In genomic region chr12:82093317-82093716, GRCm38 (mm10) we compare ENCODE assay signal across 19 mouse cellular contexts.
DNase-seq lines count a peak whose midpoint lies in the region; ATAC-seq and TF ChIP-seq lines count a peak whose summit lies in the region.
"Had no signal": no experiment of that assay in that cellular context is flagged by ENCODE, and none has a peak within 500 bp of the region (broad histone marks: within the 10 kb centered on the region; RNA-seq: fewer than 3 reads in every experiment).

No protein-coding gene starts in this region.

- no peak overlapping the region for H3K9ac ChIP-seq in hindbrain, embryonic 11.5 days (ENCODE audit: low read depth, low read length)
- no peak overlapping the region for H3K9ac ChIP-seq in hindbrain, embryonic 13.5 days
- H3K9ac ChIP-seq in forebrain, embryonic 12.5 days, result no peak overlapping the region
- H3K9ac ChIP-seq in hindbrain, postnatal 0 days (replicated peaks; ENCODE audit: low read length), result no peak overlapping the region
- no peak overlapping the region for H3K9ac ChIP-seq in liver, postnatal 0 days (replicated peaks)
- H3K9ac ChIP-seq: stomach, embryonic 15.5 days had no signal

- DNase-seq in hindbrain, embryonic 11.5 days (ENCODE audit: low spot score), result peak; percentile 27
- DNase-seq in brain, embryonic 14.5 days (ENCODE audit: low read depth), result peak; percentile 66
- peak; percentile 7 for DNase-seq in hindbrain, postnatal 0 days (ENCODE audit: low spot score)
- DNase-seq in B cell, adult 2 months, result no peak
- DNase-seq in liver, postnatal 0 days, result no peak
- DNase-seq: adrenal gland, postnatal 14 days; cerebellum, adult 2 months; heart, postnatal 10 days; kidney, adult 8-10 months; kidney, postnatal 4 days; lung, postnatal 10 days; spleen, adult 18-20 months had no signal

- TF ChIP-seq EP300 in liver, postnatal 0 days (IDR thresholded peaks at IDR 0.05; ENCODE audit: low read depth), result no peak

- ATAC-seq in hindbrain, embryonic 11.5 days (ENCODE audit: low FRiP score), result no peak
- no peak for ATAC-seq in hindbrain, embryonic 13.5 days (ENCODE audit: low FRiP score)
- ATAC-seq in forebrain, embryonic 12.5 days (ENCODE audit: low FRiP score), result no peak
- no peak for ATAC-seq in hindbrain, postnatal 0 days
- no peak for ATAC-seq in liver, postnatal 0 days
- ATAC-seq: inflammation-experienced regulatory T-cells, adult 6 months had no signal

- H3K36me3 ChIP-seq in hindbrain, embryonic 11.5 days (ENCODE audit: control insufficient read depth, insufficient read depth, low read length), result no peaks in the 10 kb centered on the region
- H3K36me3 ChIP-seq in hindbrain, embryonic 13.5 days, result no peaks in the 10 kb centered on the region
- H3K36me3 ChIP-seq in forebrain, embryonic 12.5 days (replicated peaks), result no peaks in the 10 kb centered on the region
- no peaks in the 10 kb centered on the region for H3K36me3 ChIP-seq in hindbrain, postnatal 0 days (ENCODE audit: insufficient read depth, low read length)
- H3K36me3 ChIP-seq in liver, postnatal 0 days (replicated peaks; ENCODE audit: insufficient read depth, low read length), result no peaks in the 10 kb centered on the region
- H3K36me3 ChIP-seq: stomach, embryonic 15.5 days had no signal

- TF ChIP-seq POLR2A in brain, embryonic 14.5 days (IDR thresholded peaks at IDR 0.05; ENCODE audit: borderline replicate concordance, extremely low read depth, insufficient read depth, insufficient read length, poor library complexity, severe bottlenecking), result no peak

- no peaks in the 10 kb centered on the region for H3K9me3 ChIP-seq in hindbrain, embryonic 11.5 days (ENCODE audit: control insufficient read depth, low read length)
- no peaks in the 10 kb centered on the region for H3K9me3 ChIP-seq in hindbrain, embryonic 13.5 days
- H3K9me3 ChIP-seq in forebrain, embryonic 12.5 days, result no peaks in the 10 kb centered on the region
- no peaks in the 10 kb centered on the region for H3K9me3 ChIP-seq in hindbrain, postnatal 0 days (ENCODE audit: low read length)
- no peaks in the 10 kb centered on the region for H3K9me3 ChIP-seq in liver, postnatal 0 days (ENCODE audit: low read length)
- H3K9me3 ChIP-seq: stomach, embryonic 15.5 days had no signal

- no peak for TF ChIP-seq CTCF in brain, embryonic 14.5 days (IDR thresholded peaks at IDR 0.05; ENCODE audit: borderline replicate concordance, extremely low read depth, insufficient read depth, insufficient read length)
- no peak for TF ChIP-seq CTCF in hindbrain, postnatal 0 days (IDR thresholded peaks at IDR 0.05; ENCODE audit: low read depth)
- no peak for TF ChIP-seq CTCF in liver, postnatal 0 days (IDR thresholded peaks at IDR 0.05; ENCODE audit: low read depth)

- H3K27me3 ChIP-seq in hindbrain, embryonic 11.5 days (ENCODE audit: control insufficient read depth, insufficient read depth, low read length), result no peaks in the 10 kb centered on the region
- H3K27me3 ChIP-seq in hindbrain, embryonic 13.5 days, result no peaks in the 10 kb centered on the region
- no peaks in the 10 kb centered on the region for H3K27me3 ChIP-seq in forebrain, embryonic 12.5 days
- no peaks in the 10 kb centered on the region for H3K27me3 ChIP-seq in hindbrain, postnatal 0 days (ENCODE audit: insufficient read depth, low read length)
- H3K27me3 ChIP-seq in liver, postnatal 0 days (ENCODE audit: insufficient read depth, low read length), result no peaks in the 10 kb centered on the region
- H3K27me3 ChIP-seq: stomach, embryonic 15.5 days had no signal

- 43% methylated on average over 7 of the region's 7 CpGs for WGBS in hindbrain, embryonic 11.5 days
- 29% methylated on average over 7 of the region's 7 CpGs for WGBS in hindbrain, embryonic 13.5 days
- 27% methylated on average over 7 of the region's 7 CpGs for WGBS in forebrain, embryonic 12.5 days
- WGBS in hindbrain, postnatal 0 days, result 34% methylated on average over 7 of the region's 7 CpGs
- WGBS in liver, postnatal 0 days (ENCODE audit: insufficient replicate concordance), result 76% methylated on average over 7 of the region's 7 CpGs

- no peak overlapping the region for H3K27ac ChIP-seq in hindbrain, embryonic 11.5 days (ENCODE audit: low read depth, low read length)
- H3K27ac ChIP-seq in hindbrain, embryonic 13.5 days, result no peak overlapping the region
- 0 out of 2 replicates have a peak overlapping the region, but pooled peaks have one; percentile 3 for H3K27ac ChIP-seq in forebrain, embryonic 12.5 days
- H3K27ac ChIP-seq in hindbrain, postnatal 0 days, result no peak overlapping the region
- no peak overlapping the region for H3K27ac ChIP-seq in liver, postnatal 0 days (ENCODE audit: low read depth)
- H3K27ac ChIP-seq: stomach, embryonic 15.5 days had no signal

- no peak overlapping the region for H3K4me2 ChIP-seq in hindbrain, embryonic 11.5 days (replicated peaks; ENCODE audit: low read depth, low read length)
- no peak overlapping the region for H3K4me2 ChIP-seq in hindbrain, embryonic 13.5 days
- no peak overlapping the region for H3K4me2 ChIP-seq in forebrain, embryonic 12.5 days
- no peak overlapping the region for H3K4me2 ChIP-seq in hindbrain, postnatal 0 days (ENCODE audit: low read depth, low read length)
- H3K4me2 ChIP-seq in liver, postnatal 0 days (ENCODE audit: low read depth, low read length), result no peak overlapping the region
- H3K4me2 ChIP-seq: liver, embryonic 11.5 days; stomach, embryonic 15.5 days had no signal

- no peak overlapping the region for H3K4me3 ChIP-seq in hindbrain, embryonic 11.5 days (ENCODE audit: low read depth, low read length)
- H3K4me3 ChIP-seq in hindbrain, embryonic 13.5 days, result no peak overlapping the region
- no peak overlapping the region for H3K4me3 ChIP-seq in forebrain, embryonic 12.5 days (replicated peaks)
- no peak overlapping the region for H3K4me3 ChIP-seq in hindbrain, postnatal 0 days (ENCODE audit: low read length)
- H3K4me3 ChIP-seq in liver, postnatal 0 days (ENCODE audit: low read depth, low read length), result no peak overlapping the region
- H3K4me3 ChIP-seq: megakaryocyte, embryonic 14.5 days; myocyte; stomach, embryonic 15.5 days had no signal

- H3K4me1 ChIP-seq in hindbrain, embryonic 11.5 days (replicated peaks; ENCODE audit: control insufficient read depth, insufficient read depth, low read length), result no peaks in the 10 kb centered on the region
- H3K4me1 ChIP-seq in hindbrain, embryonic 13.5 days (replicated peaks), result peaks cover 18% of the 10 kb centered on the region
- H3K4me1 ChIP-seq in forebrain, embryonic 12.5 days, result peaks cover 14% of the 10 kb centered on the region
- 0 out of 2 replicates have a peak, but pooled peaks cover 3% of the 10 kb centered on the region for H3K4me1 ChIP-seq in hindbrain, postnatal 0 days (ENCODE audit: insufficient read depth, low read length)
- no peaks in the 10 kb centered on the region for H3K4me1 ChIP-seq in liver, postnatal 0 days (ENCODE audit: insufficient read depth)
- H3K4me1 ChIP-seq: stomach, embryonic 15.5 days had no signal

Comparison
In these comparisons a context has a peak if more than half of its experiments do, and no peak if none do; other contexts are left out.
1. DNase-seq: peak in hindbrain, embryonic 11.5 days (single experiment), brain, embryonic 14.5 days (single experiment) and hindbrain, postnatal 0 days (single experiment); none in B cell, adult 2 months (0 of 2) and liver, postnatal 0 days (single experiment).